Mouse (Mus musculus) colon, adult 2 months (tissue): ENCODE measurements around the gene Tlr13. TPM values are rescaled to one million over a fixed set of nuclear protein-coding genes. Genes with fewer than 3 reads are reported as not detected.

Experiments used
- polyA plus RNA-seq: library from polyadenylated mRNA; depleted of rRNA; stranded (reverse); fragments of >200 nt; gene quantifications from 2 replicates; pipeline ENCODE4 v1.2.3, GENCODE M21; 2012; rRNA removed

Gene Tlr13
- polyA plus RNA-seq, result 0.25 and 0.28 TPM in 2 replicates

DNA sequence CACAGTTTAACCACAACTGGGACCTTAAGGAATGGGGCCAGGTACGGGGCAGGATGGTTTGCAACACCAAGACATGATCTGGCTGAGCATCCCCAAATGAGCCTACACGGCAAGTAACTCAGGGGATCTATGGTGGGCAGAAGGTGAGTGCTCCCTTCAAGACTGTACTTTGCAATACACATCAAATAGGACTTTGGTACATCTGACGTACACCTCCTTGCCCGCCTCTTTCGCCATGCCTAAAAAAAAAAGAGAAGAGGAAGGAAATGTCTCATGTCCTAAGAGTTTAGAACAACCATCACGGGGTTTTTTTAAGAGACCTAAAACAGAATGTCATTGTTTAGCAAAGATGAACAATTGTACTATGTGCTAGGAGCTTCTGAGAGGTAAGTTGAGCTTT, at the start of gene Tlr13:
Gene Tlr13 (plus strand): TSS at position 269 of the 400 bp plus-strand sequence.

DNA sequence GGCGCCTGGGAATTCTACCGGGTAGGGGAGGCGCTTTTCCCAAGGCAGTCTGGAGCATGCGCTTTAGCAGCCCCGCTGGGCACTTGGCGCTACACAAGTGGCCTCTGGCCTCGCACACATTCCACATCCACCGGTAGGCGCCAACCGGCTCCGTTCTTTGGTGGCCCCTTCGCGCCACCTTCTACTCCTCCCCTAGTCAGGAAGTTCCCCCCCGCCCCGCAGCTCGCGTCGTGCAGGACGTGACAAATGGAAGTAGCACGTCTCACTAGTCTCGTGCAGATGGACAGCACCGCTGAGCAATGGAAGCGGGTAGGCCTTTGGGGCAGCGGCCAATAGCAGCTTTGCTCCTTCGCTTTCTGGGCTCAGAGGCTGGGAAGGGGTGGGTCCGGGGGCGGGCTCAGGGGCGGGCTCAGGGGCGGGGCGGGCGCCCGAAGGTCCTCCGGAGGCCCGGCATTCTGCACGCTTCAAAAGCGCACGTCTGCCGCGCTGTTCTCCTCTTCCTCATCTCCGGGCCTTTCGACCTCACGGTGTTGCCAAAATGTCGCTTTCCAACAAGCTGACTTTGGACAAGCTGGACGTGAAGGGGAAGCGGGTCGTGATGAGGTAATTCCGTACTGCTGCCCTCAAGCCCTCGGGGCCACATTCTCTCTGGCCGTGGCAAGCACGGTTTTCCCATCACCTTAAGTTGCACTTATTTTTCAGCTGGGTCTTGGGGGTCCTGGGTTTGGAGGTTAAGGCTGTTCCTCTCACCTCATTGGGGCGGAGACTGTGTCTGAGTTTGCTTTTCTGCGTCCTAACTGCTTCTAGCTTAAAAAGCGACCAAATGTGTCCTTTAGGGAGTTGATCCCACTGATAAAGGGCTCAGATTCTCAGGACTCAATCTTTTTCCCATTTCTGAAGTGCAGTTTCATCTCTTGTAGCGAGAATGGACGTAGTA, 44.0 kb downstream of the Tlr13 start, which contains the start of gene Pgk1:
Gene Pgk1 (plus strand): TSS at position 388 of the 937 bp plus-strand sequence.

Other genes with a start within 250 kb of the Tlr13 start
- gene Atrx, start 213.8 kb upstream of the Tlr13 start, polyA plus RNA-seq, result 24.1 and 30.4 TPM in 2 replicates
- gene Magt1, start 131.3 kb upstream of the Tlr13 start, polyA plus RNA-seq, result 3.2 and 3.3 TPM in 2 replicates
- 137 and 156 TPM in 2 replicates for gene Cox7b, start 127.5 kb upstream of the Tlr13 start, polyA plus RNA-seq
- gene Atp7a, start 115.9 kb upstream of the Tlr13 start, polyA plus RNA-seq, result 2.3 and 2.8 TPM in 2 replicates
- 59.7 and 67.2 TPM in 2 replicates for gene Pgk1, start 43.9 kb downstream of the Tlr13 start, polyA plus RNA-seq
- gene Taf9b, start 78.0 kb downstream of the Tlr13 start, polyA plus RNA-seq, result 1.4 and 2.2 TPM in 2 replicates
- not detected in 2 replicates for gene Fnd3c2, start 112.2 kb downstream of the Tlr13 start, polyA plus RNA-seq